Mouse (Mus musculus): ENCODE measurements around the gene Ltbp1.

Gene Ltbp1

GRCm38 (mm10) chr17:75235781-75236180 is 230.4 kb downstream of the Ltbp1 start:
- DNase-seq (ENCODE audit: low spot score in 2 of 2) = peak; percentile 16 to 20

- no peak for DNase-seq (ENCODE audit: low spot score in 2 of 2)
These were observed 231.2 kb downstream of the Ltbp1 start for GRCm38 (mm10) chr17:75236543-75236942.

- DNase-seq (ENCODE audit: low spot score in 2 of 2) = no peak
These were observed 232.1 kb downstream of the Ltbp1 start for GRCm38 (mm10) chr17:75237456-75237855.

DNA sequence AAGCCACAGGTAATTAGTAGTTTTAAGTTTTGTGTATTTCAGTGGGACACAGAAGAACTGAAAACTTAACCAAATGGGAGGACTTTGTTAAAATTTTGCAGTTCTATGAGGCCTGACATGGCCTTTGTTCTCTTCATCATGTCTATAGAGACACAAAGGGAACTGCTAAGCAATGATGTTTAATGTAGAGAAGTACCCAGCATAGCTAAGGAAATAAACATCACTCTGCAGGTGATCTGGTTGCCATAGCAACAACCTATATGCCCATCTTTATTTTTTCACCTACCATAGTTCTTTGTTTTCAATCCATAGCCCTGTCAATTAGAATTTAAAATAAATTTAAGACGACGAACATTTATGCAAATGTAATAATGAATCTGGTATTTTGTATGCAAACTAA is 233.3 kb downstream of the Ltbp1 start:
- no peak for DNase-seq (ENCODE audit: low spot score in 2 of 2)

DNA sequence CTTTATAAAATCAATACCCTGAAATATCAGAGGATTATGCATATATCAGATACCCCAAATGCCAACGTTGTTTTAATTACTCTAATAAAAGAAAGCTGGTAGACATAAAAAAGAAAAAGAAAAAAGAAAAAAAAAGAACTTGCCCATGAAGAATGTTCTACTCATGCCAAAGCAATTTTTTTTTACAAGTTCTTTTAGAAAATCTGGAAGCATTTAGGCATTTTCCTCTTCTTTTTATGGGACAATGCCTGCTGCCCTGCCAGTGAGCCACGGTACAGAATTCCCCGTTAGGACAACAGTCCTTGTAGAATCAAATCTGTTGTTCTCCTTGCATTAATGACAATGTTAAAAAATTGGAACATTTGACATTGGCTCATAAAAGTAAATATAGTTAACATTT is 234.2 kb downstream of the Ltbp1 start:
- no peak for DNase-seq (ENCODE audit: low spot score in 2 of 2)

- no peak for DNase-seq (ENCODE audit: low spot score in 2 of 2)
These were observed 236.7 kb downstream of the Ltbp1 start for GRCm38 (mm10) chr17:75242086-75242485.

- no peak for DNase-seq (ENCODE audit: low spot score in 2 of 2)
These were observed 237.9 kb downstream of the Ltbp1 start for GRCm38 (mm10) chr17:75243221-75243620.

- no peak for DNase-seq (ENCODE audit: low spot score in 2 of 2)
These were observed 238.8 kb downstream of the Ltbp1 start for GRCm38 (mm10) chr17:75244148-75244547.

DNA sequence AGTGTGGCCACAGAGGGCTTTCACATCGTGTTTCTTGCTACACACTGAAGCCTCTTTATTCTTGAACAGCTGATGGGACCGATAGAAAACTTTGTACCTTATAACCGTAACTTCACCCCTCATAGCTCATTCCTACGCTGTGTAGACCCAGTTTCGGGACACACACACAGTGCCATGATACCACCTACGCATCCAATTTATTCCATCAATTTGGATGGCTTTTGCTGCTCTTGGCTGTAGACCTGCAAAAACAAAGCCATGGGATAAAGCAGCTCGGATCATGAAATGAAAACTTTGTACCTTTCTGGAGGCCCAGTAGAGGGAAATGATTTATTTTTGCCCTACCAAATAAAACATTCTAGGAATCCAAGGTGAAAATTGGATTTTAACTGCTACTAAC is 239.7 kb downstream of the Ltbp1 start:
- DNase-seq (ENCODE audit: low spot score in 2 of 2) = no peak

GRCm38 (mm10) chr17:75248632-75249031 is 243.3 kb downstream of the Ltbp1 start:
- DNase-seq (ENCODE audit: low spot score in 2 of 2) = no peak

DNA sequence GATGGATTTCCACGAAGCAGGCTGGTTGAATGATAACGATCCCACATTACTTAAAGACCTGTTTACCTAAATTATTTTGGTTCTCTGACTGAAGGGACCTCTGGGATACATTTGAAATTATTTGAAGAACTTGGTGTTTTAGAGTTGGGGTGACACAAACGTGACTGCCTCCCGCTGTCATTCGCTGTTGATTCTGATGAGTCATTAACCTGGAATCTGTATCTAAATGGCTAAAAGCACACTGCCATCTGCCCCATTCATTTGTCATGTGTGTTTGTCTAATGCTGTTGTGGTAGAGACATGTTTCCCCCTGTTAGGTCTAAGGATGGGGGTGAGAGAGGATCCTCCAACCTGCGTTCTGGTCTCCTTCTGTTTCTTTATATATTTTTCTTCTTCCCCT is 245.2 kb downstream of the Ltbp1 start:
- DNase-seq (ENCODE audit: low spot score in 2 of 2) = no peak

DNA sequence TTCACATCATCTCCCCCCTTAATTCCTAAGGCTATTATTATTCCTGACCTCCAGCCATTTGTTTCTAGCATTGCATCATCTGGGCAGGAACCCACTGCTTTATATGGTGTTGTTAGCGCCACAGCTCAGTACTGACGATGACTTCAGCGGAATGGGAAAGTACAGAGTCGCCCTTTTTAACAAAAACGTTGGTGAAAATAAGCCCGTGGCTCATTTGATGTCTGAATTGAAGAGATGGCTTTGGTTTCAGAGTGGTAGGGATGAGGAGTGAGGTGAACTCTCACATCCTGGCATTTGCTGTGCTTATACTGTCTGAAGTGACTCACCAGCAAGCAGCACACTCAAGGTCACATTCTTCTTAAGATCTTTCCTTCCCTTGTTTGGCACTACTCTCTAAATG is 245.7 kb downstream of the Ltbp1 start:
- no peak for DNase-seq (ENCODE audit: low spot score in 2 of 2)

- DNase-seq (ENCODE audit: low spot score in 2 of 2) = no peak
These were observed 247.2 kb downstream of the Ltbp1 start for GRCm38 (mm10) chr17:75252540-75252939.

GRCm38 (mm10) chr17:75254909-75255308 is 249.5 kb downstream of the Ltbp1 start:
- no peak for DNase-seq (ENCODE audit: low spot score in 2 of 2)

GRCm38 (mm10) chr17:75255967-75256366 is 250.6 kb downstream of the Ltbp1 start:
- DNase-seq (ENCODE audit: low spot score in 2 of 2) = no peak

GRCm38 (mm10) chr17:75258427-75258826 is 253.1 kb downstream of the Ltbp1 start:
- no peak for DNase-seq (ENCODE audit: low spot score in 2 of 2)

DNA sequence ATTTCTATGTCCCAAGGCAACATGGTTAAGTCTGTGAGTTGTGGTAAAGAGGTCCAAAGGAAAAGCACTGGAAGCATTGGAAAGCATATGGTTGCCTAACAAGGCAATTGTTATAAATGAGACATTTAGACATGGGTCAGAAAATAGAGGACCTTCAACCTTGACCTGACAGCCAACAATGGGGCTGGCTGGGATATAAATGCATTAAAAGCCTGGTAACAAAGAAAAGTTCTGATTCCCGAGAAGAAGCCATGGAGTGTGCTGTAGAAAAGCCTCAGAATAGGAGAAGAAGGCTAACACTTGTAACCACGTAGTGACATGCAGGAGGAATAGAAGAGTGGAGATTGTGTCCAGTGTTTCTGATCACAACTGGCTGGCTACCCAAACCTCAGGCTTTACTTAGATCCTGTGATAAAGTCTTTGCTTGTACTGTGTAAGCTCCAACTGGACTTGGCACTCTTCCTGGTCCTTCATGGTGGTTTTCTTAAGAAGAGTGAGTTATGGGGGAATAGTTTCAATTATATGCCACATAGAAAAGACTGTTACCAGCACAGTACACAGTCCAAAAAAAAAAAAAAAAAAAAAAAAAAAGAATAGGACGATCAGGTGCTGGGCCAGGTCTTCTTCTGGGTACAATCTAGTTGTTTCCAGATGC is 258.1 kb downstream of the Ltbp1 start:
- DNase-seq (ENCODE audit: low spot score in 2 of 2) = no peak

DNA sequence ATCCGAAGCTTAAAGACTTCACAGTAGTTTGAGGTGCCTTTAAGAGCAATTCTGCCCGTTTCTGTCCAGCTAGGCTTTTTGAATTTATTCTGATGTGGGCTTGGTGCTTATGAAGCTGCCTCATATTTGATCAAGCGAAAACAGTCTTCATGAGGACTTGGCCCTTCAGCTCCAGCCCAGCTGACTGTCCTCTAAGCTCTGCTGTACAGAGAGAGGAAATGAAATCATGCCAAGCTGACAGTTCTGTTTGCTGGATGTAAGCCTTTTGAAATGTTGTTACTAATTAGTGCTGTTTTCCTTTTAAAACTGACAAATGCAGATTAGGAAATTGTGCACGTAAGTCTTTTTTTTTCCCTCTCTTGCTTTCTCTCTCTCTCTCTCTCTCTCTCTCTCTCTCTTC is 263.1 kb downstream of the Ltbp1 start:
- DNase-seq (ENCODE audit: low spot score in 2 of 2) = no peak

- DNase-seq (ENCODE audit: low spot score in 2 of 2) = no peak
These were observed 267.1 kb downstream of the Ltbp1 start for GRCm38 (mm10) chr17:75272446-75272845.

DNA sequence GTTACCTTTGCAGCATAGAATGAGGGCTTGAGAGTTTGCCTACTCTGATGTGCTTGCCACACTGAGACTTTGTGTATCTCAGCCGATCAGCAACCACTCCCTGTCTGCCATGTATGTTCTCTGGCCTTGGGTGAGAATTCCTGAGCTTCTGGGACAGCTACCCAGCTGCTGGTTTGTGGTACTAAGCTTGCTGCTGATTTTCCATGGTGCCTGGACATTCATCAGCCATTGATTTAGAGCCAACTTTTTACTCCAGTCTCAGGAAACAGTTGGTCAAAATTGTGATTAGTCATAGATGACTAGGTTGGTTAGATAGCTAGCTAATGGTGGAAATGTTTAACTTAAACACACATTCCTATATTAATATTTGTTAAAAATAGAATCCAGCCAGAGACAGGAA is 267.9 kb downstream of the Ltbp1 start:
- no peak for DNase-seq (ENCODE audit: low spot score in 2 of 2)

DNA sequence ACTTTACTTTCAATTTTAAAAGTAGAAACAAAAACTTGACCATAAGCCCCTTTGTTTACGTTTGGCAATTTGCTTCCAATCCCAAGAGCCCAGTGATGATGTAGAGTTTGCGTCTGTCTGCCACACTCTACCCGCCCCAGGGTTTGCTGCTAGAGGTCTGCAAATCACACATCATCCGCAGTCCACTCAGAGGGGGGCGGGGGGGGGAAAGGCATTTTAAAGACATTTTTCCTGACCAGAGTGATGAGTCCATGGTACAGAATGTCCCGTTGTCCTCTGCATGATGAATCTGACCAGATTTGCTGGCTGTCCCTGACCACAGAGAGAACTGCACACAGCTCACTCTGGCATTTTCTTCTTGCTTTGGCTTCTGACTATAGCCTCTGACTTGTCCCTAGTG is 269.9 kb downstream of the Ltbp1 start:
- DNase-seq (ENCODE audit: low spot score in 2 of 2) = no peak

GRCm38 (mm10) chr17:75278106-75278505 is 272.7 kb downstream of the Ltbp1 start:
- DNase-seq (ENCODE audit: low spot score in 2 of 2) = no peak

DNA sequence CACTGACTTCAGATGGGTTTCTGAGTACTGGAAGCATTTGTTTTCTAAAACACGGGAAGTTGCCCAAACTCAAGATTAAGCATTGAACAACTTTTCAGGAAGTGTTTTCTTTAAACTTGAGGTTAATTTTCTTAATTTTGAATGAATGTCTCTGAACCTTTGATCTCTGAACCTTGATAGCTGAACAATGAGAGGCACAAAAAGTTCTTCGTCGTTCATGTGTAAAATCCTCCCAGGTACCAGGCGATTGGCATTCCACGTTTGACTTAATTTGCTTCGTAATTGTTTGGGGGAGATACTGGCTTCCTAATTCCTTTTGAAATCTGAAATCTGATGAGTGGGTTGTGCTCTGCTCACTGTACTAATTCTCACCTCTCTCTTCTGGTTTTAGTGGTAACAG is 273.2 kb downstream of the Ltbp1 start:
- no peak for DNase-seq (ENCODE audit: low spot score in 2 of 2)

DNA sequence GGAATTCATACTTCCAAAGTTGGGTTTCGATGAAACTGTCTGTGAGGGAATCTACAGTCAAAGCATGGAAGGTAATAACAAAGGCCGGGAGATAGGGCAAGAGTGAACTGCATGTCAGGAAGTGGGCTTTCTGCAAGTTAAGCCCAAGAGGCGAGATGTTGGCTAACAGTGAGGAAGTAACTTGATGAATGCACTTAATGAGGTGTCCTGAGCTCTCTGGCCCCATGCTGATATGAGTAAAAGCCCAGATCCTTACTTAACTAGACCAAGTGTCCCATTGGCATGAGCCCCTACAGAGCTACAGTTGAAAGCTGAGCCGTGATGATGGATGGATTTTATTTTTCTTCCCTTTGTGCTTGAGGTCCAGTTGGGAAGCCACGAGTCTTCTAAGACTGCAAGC is 276.0 kb downstream of the Ltbp1 start:
- no peak for DNase-seq (ENCODE audit: low spot score in 2 of 2)
